Mouse (Mus musculus) Patski (cell line): ENCODE results near the gene Lhfpl3. TPM values are rescaled to one million over a fixed set of nuclear protein-coding genes. Genes with fewer than 3 reads are reported as not detected.

ENCODE experiments used
- ATAC-seq: fragments of 100-300 bp; one replicate; pipeline ENCODE4 v1.8.0; 2021
- CTCF ChIA-PET: fragments of 350-600 bp; sonication (Branson Sonifier 250); formaldehyde crosslinking; loops from one replicate; lab custom pipeline; 2022; ENCODE audit warnings: inconsistent platforms; lab: Charles Lee
- POLR2A ChIA-PET: fragments of 350-600 bp; sonication (Branson Sonifier 250); formaldehyde crosslinking; loops from one replicate; lab custom pipeline; 2022; ENCODE audit warnings: antibody characterized with exemption, inconsistent platforms; lab: Charles Lee
- DNase-seq: peaks from one replicate; pipeline ENCODE4 v3.0.0-alpha.2; 2011; ENCODE audit warnings: low read depth, low spot score
- H3K27me3 ChIP-seq: fragments of 371-371 bp; one replicate; pipeline ENCODE4 v1.5.1; 2021
- CTCF ChIP-seq: fragments of 100-300 bp; IDR thresholded peaks from one replicate; pipeline ENCODE4 v1.5.1; 2021
- in situ Hi-C: fragments of 300-500 bp; cut with MboI; formaldehyde crosslinking; loops from 3 replicates; pipeline ENCODE4 v1.11.1; 2018; ENCODE audit warnings: low pct_unique_long_range_greater_than_20kb, mixed read lengths
- polyA plus RNA-seq: library from polyadenylated mRNA; unstranded; gene quantifications from one replicate; pipeline ENCODE4 v1.2.3, GENCODE M21; 2021

Lhfpl3 gene
- polyA plus RNA-seq, 1 experiment from 2014 or later = not detected

DNA sequence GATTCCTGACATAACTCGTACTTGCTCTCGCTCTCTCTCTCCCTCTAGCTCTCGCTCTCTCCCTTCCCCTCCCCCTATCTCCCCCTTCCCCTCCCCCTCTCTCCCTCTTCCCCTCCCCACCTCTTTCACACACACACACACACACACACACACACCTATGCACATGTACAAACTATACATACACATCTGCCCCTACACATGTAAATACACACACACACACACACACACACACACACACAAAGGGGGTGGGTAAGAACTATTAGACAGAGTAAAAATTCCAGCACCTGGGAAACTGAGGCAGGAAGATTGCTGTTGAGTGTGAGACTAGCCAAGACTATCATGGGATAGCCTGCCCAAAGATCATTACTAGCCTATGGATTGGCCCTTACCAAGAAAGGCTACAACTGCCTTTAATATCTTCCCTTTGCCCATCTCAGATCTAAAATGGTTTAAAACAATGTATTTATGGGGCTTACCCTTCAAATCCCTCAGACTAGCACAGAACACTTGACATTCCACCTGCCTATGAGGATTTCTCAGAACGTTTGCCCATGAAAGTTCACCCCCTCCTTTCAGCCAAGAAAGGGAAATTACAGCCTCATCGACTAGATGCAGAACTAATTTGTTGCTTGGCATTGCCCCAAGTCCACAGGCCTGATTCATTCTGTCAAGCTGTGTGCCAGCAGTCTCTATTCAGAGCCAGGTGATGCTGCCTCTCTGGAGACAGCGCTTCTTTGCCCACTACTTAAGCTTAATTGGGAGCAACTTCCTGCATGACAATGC lies 289.3 kb downstream of the Lhfpl3 start:
- ChIA-PET POLR2A (no interaction called here), CTCF (no interaction called here)
- DNase-seq (no peak), ATAC-seq (no peak)
- no peaks in the 10 kb centered on the region for H3K27me3 ChIP-seq
- in situ Hi-C loops = no loop called here
- no peak for TF ChIP-seq CTCF

DNA sequence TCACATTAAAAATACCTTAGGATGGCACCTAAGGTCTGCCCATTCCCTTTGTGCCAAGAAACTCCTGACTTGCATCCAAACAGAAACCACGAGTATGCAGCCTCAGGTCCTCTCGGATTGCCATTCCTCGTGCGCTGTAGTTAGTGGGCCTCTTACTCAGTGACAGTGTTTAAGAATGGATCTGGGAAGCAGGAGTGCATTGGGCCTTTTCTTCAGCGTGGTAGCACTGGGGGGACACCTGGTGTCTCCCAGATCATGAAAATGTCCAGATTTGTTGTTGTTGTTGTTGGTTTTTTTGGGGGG lies 289.8 kb downstream of the Lhfpl3 start:
- no peaks in the 10 kb centered on the region for H3K27me3 ChIP-seq
- TF ChIP-seq CTCF = no peak
- ATAC-seq = peak; percentile 82
- POLR2A ChIA-PET = no interaction called here
- CTCF ChIA-PET = no interaction called here
- in situ Hi-C loops = no loop called here
- DNase-seq = peak; percentile 38

DNA sequence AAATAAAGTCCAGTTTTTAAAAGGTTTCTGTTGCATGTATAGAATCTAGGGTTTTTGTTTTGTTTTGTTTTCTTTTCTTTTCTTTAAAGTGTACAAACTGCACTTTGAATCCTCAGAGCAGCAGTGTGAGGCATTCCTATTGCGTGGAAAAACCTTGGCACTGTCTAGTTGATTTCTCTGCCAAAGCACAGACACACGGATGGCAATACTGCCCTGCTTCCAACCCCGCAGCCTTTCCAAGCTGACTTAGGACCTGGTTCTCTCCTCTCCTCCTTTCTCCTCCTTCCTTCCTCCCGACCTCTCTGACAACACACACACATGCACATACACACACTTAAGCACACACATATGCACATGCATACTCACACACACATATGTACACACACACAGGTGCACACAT lies 294.6 kb downstream of the Lhfpl3 start:
- ATAC-seq (no peak), DNase-seq (no peak)
- ChIA-PET CTCF (no interaction called here), POLR2A (no interaction called here)
- in situ Hi-C loops = no loop called here
- H3K27me3 ChIP-seq = no peaks in the 10 kb centered on the region
- TF ChIP-seq CTCF = no peak

DNA sequence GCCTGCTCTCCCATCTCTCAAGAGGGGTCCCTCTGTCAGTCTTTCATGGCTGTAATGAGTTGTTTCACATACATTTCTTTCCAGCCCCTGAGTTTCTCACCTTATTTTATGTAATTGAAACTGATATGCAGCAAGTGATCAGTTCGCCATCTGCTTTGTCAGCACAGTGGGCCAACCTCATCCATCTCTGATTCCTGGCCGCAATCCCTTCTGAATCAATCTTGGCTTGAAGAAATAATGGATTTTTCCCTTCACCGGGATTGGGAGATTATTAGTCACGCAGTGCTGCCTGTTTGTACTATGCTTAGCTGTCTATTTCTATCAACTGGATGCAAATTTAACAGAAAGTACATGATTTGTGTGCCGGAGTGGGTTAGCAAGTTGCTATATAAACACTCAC lies 297.0 kb downstream of the Lhfpl3 start:
- CTCF ChIA-PET = no interaction called here
- in situ Hi-C loops = no loop called here
- ATAC-seq (no peak), DNase-seq (no peak)
- TF ChIP-seq CTCF = no peak
- POLR2A ChIA-PET = no interaction called here
- peaks cover 2% of the 10 kb centered on the region for H3K27me3 ChIP-seq

DNA sequence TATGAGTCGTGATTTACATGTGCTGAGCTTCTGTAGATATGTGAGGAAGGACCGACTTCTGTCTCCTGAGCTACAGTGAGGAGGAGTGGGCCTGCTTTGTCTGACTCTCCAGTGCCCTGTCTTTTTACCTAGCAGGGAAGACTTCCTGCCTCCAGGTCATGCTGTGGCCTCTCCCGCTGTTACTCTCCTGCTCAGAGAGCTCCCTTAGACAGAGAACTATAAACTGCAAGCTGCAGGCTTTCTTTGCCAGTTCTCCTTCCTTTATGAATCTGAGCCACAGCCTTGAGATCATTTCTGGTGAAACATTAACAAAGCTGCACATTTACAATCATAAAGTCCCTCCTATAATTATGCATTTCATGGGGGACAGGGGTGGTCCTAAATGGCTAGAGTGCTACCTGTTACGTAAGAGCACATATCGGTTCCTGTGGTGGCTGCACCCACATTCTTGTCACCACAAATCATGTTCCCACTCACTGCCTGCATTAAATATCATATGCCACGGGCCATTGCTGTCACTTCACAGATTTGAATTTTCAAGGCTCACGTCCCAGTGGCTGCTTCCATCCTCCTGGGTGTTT lies 303.3 kb downstream of the Lhfpl3 start:
- no peak for TF ChIP-seq CTCF
- in situ Hi-C loops = no loop called here
- peaks cover 2% of the 10 kb centered on the region for H3K27me3 ChIP-seq
- no peak for ATAC-seq
- no peak for DNase-seq
- ChIA-PET POLR2A (no interaction called here), CTCF (interaction anchor here (1.0 kb wide), 1 partner anchor 10 kb away, joined by 3 read pairs; no protein-coding TSS in a partner anchor)

DNA sequence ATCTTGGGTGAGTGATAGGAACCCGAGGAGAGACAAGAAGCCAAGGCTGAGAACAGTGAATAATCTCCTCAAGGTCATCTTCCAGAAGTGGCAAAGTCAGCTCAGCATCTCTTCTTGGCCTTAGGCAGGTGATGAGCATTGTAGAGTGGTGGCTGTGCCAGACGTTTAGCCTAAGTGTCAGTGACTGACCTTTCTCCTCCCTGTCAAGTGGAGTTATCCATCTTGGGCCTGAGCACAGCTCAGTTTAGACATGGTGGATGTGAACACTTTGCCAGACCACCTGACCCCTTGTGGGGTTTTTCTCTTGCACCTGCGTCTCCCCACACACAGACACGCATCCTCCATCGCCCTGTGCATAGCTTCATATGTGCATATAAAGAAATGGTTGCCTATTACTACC lies 305.6 kb downstream of the Lhfpl3 start:
- CTCF ChIA-PET = interaction anchor here (0.9 to 1.4 kb wide), 3 partner anchors 11 to 174 kb away, joined by 3 read pairs; no protein-coding TSS in a partner anchor
- POLR2A ChIA-PET = no interaction called here
- in situ Hi-C loops = no loop called here
- no peak for TF ChIP-seq CTCF
- ATAC-seq (no peak), DNase-seq (no peak)
- H3K27me3 ChIP-seq = no peaks in the 10 kb centered on the region

DNA sequence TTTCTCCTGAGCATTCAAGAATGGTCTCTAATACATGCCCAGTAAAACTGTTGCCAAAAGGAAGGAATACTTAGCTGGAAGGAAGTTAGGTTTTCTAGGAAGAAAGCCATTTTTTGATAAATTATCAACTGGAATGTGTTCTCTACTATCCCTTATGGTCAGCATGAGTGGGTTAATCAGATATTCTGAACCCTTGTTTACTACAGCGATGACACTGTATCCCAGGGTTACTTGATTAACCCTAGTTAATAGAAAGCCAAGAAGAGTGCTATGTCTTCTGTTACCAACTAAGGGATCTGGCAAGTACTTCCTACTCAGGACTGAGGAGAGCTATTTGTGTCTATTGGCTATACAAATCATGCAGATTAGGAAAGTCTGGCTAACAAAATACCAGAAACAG lies 349.0 kb downstream of the Lhfpl3 start:
- ChIA-PET CTCF (interaction anchor here (1.2 kb wide), 1 partner anchor 11 kb away, joined by 3 read pairs; no protein-coding TSS in a partner anchor), POLR2A (no interaction called here)
- no peak for DNase-seq
- H3K27me3 ChIP-seq = peaks cover 2% of the 10 kb centered on the region
- ATAC-seq = no peak
- no peak for TF ChIP-seq CTCF
- in situ Hi-C loops = no loop called here

DNA sequence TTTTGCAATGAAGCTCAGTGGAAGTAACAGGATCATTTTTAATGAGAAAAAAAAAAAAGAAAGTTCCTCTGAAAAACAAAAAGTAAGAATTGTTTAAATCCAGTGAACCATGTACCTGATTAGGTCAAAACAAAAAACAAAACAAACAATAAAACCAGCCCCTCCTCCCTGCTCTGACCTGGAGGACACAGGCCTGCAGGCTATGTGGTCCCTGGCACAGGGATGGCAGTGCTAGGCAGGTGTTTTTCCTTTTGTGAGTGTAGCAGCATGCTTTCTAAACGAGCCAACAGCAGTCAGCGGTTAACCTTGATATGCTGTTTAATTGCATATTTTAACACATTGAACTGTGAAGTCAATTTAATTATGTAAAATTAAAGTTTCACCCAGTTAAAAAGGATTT lies 360.7 kb downstream of the Lhfpl3 start:
- no peak for TF ChIP-seq CTCF
- no peak for ATAC-seq
- in situ Hi-C loops = no loop called here
- ChIA-PET CTCF (interaction anchor here (0.9 to 1.0 kb wide), 2 partner anchors 19 to 31 kb away, joined by 3 read pairs; no protein-coding TSS in a partner anchor), POLR2A (interaction anchor here (0.6 kb wide), 1 partner anchor 16 kb away, joined by 3 read pairs; no protein-coding TSS in a partner anchor)
- H3K27me3 ChIP-seq = peaks cover 6% of the 10 kb centered on the region
- DNase-seq = no peak

DNA sequence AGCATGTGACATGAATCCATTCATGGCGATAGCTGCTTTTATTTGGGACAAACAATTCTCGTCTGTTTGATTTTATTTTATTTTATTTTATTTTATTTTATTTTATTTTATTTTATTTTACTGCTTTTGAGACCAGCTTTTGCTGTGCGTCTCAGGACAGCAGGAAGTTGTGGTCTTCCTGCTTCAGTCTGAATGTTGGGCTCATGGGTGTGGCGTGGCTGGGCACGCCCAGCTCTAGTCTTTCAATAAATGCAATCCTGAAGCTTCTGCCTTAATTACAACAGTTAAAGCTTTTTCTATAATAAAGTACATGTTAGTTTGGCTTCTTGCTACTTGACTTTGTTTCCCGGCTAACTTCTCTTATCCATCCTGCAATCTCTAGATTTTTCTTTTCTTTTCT lies 365.4 kb downstream of the Lhfpl3 start:
- in situ Hi-C loops = no loop called here
- no peak for TF ChIP-seq CTCF
- DNase-seq = no peak
- no peak for ATAC-seq
- H3K27me3 ChIP-seq = peaks cover 10% of the 10 kb centered on the region
- ChIA-PET CTCF (no interaction called here), POLR2A (interaction anchor here (0.6 kb wide), 1 partner anchor 333 kb away, joined by 3 read pairs; no protein-coding TSS in a partner anchor)

DNA sequence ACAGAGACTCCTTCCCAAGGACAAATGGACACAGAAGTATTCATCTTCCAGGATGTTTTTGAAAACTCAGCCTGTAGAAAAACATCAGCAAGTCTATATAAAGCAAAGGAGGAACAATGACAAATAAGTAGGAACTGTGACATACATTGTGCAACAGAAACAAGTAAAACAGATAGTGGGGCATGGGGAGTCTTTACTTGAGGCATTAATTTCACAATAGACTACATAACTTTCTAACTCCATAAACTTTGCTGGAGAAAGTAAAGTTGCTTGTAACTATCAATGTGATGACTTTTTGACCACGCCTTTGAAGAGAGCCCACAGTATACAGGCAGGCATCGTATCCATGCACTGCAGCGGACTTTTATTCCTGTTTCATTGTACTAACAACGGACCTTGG lies 368.4 kb downstream of the Lhfpl3 start:
- TF ChIP-seq CTCF = no peak
- in situ Hi-C loops = no loop called here
- ATAC-seq (no peak), DNase-seq (no peak)
- CTCF ChIA-PET = no interaction called here
- peaks cover 9% of the 10 kb centered on the region for H3K27me3 ChIP-seq
- POLR2A ChIA-PET = no interaction called here

DNA sequence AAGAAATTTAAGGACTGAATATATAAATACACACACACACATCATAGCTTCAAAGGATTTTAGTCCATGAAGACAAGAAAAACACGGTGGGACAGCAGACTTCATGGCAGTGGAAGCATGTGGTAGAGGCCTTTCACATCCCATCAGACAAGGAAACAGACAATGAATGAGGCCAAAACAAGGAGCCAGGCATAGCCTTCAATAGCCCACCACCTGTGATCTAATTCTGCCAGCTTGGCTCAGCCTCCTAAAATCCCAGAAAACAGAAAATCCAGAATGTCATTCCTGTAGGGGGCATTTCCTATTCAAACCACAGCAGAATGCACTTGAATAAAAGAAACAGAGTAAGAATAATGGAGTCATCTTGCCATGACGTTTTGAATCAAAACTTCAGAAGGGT lies 381.0 kb downstream of the Lhfpl3 start:
- in situ Hi-C loops = no loop called here
- no peaks in the 10 kb centered on the region for H3K27me3 ChIP-seq
- CTCF ChIA-PET = no interaction called here
- ATAC-seq (no peak), DNase-seq (no peak)
- POLR2A ChIA-PET = no interaction called here
- TF ChIP-seq CTCF = no peak
